Mouse (Mus musculus) right cerebral cortex, postnatal 25 days (tissue): ENCODE measurements at regions not wholly inside any gene's neighbourhood (a gene's known extent, or its start where the extent isn't known, plus 50 kb on each side); places are given as distances from the start of the nearest gene placed in this dataset.

Experiments
- DNase-seq: peaks from one replicate; pipeline ENCODE4 v3.0.0; 2022

DNA sequence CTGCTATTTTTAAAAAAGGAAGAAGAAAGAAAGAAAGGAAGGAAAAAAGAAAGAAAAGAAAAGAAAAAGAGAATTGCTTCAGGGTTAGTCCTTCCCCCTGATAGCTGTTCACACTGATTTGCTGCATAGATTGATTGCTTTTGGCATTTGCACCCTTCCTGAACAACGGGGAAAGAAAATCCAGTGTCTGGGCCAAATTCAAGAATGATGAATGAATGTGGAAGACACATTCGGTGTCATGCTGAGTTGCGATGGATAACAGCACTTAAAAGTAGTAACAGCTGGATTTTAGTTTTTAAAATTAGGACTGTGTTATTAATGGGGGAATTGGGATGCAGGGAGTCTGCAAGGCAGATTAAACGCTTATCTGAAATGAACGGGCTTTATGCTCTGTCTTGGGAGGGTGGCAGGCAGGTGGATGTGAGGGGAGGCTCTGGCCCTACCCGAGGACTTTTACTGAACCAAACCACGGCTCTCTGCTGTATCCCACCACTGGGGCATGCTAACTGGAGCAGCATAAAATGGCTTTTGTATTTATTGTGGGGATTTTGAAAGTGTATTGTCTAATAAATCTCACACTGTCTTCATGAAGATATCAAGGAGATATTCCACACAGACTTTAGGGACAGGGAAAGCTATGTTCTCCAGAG lies 114.4 kb downstream of the Lca5 start:
- DNase-seq, result no peak

DNA sequence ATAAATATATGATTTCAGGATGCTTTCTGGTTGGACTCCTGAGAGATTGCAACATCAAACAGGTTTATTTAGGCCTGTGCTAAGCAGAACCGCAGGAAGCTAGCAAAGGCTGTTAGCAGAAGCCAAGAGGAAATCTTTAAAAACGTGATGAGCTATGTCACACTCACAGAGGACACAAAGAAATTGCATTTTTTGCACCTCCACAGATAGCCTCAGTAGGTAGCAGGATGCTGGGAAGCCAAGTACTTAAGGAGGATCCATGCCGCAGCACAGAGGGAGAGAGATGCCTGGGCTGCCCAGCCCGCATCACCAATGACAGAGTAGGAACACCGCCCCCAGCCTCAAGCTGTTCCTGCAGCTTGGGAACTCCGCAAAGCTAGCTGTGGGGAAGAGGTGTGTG lies 115.0 kb downstream of the Lca5 start:
- DNase-seq, result peak; percentile 89

DNA sequence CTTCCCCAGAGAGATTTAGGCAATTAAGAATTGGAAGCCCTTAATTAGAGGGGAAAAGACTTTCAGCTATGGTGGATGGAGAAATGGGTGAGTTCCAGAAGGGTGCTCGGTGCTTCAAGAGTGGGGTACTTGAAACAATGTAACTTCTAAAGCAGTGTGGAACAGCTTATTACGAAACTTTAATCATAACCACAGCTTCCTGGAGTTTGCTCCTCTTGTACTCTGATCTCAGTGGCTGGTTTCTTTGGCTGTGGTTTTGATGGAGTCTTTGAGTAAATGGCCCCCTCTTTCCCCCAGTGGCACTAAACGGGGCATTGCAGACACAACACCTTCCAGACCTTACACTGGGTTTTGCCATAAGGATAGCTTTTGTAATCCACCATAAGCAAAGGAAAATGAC lies 116.6 kb downstream of the Lca5 start:
- no peak for DNase-seq

DNA sequence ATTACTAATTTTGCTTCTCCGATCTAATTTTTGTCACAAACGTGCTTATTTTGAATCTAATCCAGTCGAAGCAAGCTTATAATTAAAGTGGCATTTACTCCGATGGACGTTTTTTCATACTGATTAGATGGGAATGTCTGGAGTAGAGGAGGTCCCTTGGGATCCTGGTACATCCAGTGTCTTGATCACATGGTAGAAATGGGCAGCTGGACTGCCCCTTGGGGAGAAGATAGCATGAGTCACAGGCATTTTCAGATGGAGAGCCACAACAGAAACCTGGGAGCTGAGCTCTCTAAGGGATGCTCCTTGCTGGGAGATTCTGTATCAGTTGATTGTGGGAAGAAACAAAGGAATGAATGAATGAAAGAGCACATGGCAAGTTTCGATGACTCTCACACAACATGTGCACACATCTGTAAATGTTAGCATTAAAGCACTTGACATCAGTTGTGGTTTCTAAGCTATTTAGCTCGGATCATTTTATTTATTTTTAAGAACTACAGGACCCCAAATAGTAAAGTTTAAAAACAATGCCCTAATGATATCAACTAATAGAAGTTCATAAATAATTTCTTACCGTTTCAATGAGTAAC lies 117.8 kb downstream of the Lca5 start:
- no peak for DNase-seq

GRCm38 (mm10) chr9:83321793-83322192 lies 119.1 kb downstream of the Lca5 start:
- no peak for DNase-seq

DNA sequence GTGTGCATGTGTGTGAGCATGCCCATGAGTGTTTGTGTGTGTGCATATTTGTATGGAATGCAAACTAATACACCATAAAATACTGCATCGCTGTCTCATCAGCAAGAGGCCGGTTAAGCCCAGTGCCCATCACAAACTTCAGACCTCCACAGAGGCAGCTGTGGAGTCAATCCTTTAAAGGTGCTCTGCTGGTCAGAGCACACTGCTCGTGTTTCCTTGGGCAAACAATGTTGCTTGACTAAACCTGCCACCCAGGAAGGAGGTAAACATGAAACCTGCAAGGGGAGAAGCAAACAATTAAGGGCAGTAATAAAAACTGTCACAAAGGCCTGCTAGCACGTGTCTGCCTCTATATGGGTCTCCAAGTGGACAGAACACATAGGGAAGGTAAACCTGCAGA lies 120.1 kb downstream of the Lca5 start:
- no peak for DNase-seq

- DNase-seq, result no peak
Measured at GRCm38 (mm10) chr9:83316818-83317162, 124.1 kb downstream of the Lca5 start.

DNA sequence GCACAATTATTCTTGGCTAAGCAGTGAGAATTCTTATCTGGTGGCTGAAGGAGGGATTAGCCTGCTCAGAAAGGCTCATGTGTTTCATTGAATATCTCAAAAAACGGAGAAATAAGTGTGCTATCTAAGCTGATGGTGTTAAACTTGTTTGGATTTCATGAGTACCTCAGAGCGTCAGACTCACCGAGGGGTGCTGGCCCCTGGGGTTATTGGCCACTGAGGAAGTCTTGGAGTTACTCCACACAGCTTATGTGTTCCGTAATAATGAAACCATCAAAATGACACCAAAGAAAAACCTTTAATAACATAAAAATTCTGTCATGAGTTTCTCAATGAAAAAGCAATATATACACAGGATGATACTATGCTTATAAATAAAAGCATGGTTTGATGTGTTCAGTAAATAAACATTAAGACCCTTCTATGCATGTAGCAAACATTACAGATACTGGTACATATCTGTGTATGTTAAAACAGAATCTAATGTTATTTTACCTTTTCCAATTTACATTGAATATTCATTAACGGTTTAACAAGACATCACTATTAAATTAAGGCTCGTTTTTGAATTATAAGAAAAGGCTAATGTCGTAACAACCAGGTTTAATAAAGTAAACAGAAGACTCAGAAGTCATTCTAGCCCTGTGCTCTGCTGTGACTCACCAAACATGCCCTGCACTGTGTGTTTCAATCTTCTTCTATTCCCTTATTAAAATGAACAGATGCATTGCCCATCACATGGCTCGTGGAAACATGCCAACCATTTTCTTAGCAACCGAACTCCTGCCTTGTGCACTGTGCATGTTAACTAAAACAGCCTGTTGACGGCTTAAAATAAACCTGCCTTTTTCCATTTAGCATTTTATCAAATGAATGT lies 124.7 kb downstream of the Lca5 start:
- DNase-seq, result peak; percentile 63

DNA sequence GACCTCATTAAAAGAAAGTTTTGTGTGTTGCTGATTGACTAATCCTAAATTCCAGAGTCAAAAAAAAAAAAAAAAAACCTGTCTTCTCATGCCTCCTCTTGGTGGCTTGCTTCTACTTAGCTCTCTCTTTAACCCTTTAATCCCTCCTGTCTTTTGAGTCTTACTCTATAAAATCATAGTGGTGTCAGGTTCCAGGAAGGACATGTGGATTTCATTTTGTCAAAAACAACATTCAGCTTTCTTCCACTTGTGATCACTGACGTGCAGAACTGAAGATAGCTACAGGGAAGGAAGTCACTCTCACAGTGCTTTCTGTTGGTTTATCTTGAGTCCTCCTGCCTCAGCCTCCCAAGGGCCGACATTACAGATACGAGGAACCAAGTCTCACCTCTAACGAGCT lies 132.2 kb downstream of the Lca5 start:
- DNase-seq, result no peak

DNA sequence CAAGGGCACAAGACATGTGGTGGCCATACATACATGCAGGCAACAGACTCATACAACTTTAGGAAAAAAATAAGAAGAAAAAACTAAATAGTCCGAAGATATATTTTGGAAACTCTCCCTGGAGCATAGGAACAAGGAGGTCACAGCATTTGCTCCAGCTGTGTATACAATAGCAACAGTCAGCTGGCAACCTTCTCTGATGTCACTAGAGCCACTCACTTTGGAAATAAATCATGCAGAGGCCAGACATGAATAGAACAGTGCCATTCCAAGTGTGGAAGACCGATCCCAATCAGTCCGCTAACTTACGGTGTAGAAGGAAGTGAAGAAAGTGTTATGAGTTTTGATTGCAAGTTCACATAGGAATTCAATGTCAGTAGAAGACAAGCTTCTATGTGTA lies 132.8 kb downstream of the Lca5 start:
- no peak for DNase-seq

DNA sequence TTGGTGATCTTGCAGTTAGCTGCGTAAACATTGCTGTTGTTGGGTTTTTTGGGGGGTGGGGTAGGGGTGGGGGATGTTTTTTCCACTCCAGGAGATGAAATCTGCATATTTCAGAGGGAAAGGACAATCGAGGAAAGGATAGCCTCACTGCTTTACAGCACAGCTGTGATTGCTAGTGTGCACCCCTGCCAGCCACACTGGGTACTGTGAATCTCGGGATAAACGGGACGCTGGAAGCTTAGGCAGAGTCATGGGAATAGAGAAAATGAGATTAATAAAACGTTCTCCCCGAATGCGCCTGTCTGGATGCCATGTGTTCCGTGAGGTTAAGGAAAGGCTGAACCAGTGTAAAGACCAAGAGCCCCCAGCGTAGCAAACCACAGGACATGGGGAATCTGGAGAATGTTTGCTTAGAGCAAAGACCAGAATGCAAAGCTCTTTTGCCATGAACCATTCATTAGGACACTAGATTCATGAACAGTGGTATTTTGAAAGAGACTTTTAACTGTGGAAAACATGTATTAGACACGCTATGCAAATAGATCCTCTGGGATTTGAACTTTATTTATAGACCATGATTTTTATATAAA lies 133.5 kb downstream of the Lca5 start:
- no peak for DNase-seq

GRCm38 (mm10) chr9:83304925-83305324 lies 136.0 kb downstream of the Lca5 start:
- DNase-seq, result no peak

DNA sequence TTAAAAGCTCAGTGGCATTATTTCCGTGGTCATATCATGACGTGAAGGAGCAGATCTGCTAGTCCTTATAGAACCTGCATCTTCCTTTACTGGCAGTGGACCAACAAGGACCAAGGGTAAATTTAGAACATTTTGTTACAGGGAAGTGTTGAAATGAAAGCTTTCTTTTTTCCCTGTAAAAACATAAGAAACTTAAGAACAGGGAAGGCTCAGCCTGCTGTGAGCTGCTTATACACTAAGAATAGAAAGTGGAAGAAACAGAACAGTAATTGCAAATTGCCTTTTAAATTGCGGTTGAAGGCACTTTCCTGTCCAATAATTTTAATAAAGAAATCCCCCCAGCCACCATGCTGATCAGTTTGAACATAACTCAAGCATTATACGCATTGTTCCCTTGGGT lies 140.4 kb downstream of the Lca5 start:
- no peak for DNase-seq

- DNase-seq, result no peak
Measured at GRCm38 (mm10) chr9:83300044-83300443, 140.9 kb downstream of the Lca5 start.

- no peak for DNase-seq
Measured at GRCm38 (mm10) chr9:83299623-83300022, 141.3 kb downstream of the Lca5 start.

DNA sequence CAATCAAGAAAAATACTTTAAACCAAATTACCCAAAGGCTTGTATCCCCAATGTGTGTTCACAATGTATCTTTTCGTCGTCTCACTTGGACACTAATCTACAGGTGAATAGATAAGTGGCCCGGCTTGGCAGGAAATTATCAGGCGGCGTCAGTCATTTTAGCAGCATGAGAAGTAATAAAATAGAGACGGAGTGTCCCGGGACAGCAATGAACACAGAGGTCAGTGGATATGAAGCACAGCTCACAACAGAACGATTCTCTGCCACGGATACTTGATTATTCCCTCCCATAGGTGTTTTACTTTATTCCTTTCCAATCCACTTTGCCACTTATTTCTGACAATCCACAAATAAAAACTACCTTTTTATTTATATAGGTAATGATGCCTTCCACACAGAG lies 145.5 kb downstream of the Lca5 start:
- DNase-seq, result no peak

DNA sequence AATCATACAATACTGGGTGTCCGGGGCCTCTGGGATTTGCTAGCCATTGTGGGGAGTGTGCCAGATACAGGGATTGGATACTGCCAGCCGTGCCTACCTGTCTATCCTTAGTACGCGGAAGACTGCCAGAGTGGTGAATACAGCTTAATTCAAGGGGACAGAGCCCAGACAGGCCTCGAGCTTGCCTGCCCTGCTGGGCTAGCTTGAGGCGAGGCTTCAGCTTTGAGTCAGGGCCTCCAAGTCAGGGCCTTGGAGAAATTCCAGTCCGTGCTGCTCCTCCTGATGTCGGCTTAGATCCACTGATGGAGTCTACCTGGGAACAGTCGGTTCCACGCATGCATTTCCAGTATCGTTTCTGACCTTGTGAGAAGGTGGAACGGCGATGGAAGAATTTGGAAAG lies 146.5 kb downstream of the Lca5 start:
- no peak for DNase-seq

GRCm38 (mm10) chr9:83284097-83284496 lies 137.6 kb upstream of the Hmgn3 start:
- no peak for DNase-seq

DNA sequence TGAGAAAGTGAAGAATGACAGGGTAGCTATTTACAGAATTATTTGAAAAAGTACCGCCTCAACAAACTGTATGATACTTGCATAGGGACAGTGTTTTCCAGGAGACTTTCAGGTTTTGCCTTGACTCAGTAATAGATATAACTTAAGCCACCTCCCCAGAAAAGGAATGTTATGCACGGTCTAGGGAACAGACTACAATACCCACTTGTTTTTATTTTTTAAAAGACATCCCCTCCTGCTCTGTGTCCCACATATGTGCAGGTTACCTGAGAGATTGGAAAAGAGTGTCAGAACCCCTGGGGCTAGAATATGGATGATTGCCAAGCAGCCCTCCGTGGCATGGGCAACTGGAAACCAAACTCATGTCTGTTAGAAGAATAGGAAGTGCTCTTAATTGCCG lies 137.2 kb upstream of the Hmgn3 start:
- DNase-seq, result no peak

DNA sequence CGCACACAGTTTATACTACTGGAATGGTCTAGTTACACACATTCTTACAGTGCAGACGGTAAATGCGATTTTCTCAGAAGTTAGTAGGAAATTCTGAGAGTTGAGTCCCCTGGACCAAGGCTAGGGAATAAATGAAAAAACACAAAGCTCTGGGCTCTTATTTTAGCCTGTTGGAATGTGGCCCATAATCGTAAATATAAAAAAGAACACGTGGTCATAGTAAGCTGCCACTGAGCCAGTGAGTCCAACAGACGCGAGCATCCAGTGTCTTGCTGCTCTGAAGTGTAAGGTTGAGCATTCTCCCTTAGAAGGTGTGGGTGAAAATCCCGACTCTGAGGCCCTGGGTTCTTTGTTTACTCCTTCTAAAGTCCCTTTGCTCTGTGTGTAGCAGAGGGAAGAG lies 136.8 kb upstream of the Hmgn3 start:
- DNase-seq, result no peak

DNA sequence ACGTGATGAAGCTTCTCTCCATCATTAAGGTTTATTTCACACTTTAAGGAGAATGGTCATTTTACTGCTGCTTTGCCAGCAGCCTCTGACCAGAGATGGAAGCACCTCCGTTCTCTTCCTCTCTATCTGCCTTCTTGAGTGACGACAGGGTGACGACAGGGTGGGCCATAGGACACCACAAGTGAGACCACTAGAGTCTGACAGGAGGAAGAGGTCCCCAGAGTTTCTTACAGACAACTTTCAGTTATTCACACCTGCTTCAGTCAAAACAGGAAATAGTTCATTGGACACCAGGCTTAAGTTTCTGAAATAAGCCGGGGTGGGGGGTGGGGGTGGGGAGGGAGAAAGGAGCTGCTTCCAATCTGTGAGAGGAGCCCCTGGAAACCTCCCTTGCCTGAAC lies 131.3 kb upstream of the Hmgn3 start:
- DNase-seq, result no peak

DNA sequence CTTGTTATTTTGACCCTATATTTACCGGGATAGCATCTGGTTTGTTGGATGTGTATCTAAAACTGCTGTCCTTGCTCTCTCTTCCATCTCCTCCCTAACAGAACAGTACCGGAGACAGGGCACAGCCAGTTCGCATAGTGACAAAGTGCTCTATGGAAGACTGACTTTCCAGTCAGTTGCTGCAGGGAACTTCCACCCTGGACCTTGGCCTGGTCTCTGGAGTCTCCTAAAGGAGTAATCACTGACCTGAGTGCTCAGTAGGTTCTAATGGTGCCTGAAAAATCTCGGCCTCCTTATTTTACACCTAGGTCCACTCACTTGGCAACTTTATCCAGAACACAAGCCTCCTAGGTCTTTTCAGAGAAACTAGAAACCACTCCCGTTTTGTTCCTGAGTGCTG lies 130.9 kb upstream of the Hmgn3 start:
- no peak for DNase-seq

GRCm38 (mm10) chr9:83276291-83276690 lies 129.8 kb upstream of the Hmgn3 start:
- DNase-seq, result no peak

DNA sequence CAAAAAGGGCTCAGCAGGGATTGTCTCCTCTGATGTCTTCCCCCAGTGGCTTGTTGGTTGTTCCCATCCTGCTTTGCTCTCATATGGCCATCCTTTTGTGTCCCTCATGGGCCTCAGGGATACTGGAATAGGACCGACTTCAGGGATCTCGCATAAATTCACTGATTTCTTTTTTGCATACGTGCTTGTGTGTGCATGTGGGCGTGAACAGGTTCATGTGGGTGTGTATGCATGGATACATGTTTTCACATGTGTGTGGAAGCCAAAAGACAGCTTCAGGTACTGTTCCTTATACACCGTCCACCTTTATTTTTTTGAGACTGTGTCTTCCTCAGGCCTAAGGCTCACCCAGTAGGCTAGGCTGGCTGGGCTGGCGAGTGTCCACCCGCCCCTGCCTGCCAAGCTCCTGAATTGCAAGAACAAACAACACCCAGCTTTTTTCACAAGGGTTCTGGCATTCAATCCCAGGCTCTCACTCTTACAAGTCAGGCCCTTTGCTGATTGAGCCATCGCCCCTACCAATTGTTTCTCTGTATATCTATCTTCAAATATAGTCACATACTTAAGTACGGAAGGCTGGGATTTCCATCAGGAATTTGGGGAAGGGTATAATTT lies 127.0 kb upstream of the Hmgn3 start:
- no peak for DNase-seq
